Mouse (Mus musculus): ENCODE data around the gene Pianp.

DNA sequence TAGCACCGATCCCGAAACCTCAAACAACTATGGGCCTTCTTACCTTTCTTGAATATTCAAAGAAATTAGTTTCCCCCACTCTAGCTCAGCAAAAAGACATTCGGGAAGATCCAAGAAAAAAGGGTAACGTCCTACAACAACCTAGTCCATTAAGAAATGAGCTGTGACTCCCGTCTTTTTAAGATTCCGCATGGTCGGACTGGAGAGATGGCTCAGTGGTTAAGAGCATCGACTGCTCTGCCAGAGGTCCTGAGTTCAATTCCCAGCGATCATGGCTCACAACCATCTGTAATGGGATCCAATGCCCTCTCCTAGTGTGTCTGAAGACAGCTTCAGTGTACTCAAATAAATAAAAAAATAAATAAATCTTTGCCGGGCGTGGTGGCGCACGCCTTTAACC, 11.6 kb downstream of the Pianp start:
- TF ChIP-seq POLR2A (IDR thresholded peaks at IDR 0.05; ENCODE audit: extremely low read depth, insufficient read depth, low read length): no peak
- TF ChIP-seq CTCF (IDR thresholded peaks at IDR 0.05; ENCODE audit: extremely low read depth, insufficient read depth, low read length): no peak
